Mouse (Mus musculus) thymus, adult 18-20 months (tissue): ENCODE data around the gene Foxc1.

Experiments
- DNase-seq, 2 experiments: peaks; one replicate each; pipeline ENCODE4 v3.0.0; 2022; ENCODE audit warnings: mixed read lengths in 2 of 2

Gene Foxc1

DNA sequence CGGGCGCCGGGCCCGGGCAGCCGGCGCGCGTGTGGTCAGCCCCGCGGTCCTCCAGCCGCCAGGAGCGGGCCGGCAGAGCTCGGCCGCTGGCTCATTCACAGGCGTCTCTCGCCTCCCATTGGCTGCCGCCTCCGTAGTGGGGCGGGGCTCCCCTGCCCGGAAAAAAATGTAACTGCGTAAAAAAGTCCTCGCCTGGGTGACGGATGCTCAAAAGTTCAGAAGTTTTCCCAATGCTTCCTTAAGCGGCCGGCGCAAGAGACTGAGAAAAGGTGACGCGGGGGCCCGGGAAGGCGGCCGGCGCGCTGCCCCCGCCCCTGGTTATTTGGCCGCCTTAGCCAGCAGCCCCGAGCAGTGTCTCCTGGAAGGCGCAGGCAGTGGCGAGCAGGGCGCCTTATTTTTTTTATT, at the start of gene Foxc1:
Gene Foxc1 (plus strand): TSS at position 206 of the 405 bp plus-strand sequence.
- DNase-seq = peak; percentile 34 to 47

DNA sequence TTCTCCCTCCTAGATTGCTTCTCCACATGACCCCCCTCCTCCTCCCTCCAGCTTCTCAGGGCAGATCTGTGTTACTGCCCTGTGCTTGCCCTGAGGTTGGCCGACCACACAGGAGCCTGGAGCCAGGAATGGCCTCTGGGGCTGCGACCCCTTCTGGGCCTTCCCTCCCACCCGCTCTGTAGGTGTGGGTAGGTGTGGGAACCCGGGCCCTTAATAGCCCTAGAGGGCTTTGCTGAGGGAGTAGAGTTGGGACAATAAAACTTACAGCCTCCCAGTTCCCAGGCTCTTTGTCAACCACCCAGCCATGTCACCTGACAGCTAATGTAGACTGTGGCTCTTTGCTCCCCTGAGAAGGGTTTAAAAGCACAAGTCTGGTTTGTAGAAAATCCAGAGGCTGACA, 46.0 kb upstream of the Foxc1 start:
- DNase-seq = no peak

DNA sequence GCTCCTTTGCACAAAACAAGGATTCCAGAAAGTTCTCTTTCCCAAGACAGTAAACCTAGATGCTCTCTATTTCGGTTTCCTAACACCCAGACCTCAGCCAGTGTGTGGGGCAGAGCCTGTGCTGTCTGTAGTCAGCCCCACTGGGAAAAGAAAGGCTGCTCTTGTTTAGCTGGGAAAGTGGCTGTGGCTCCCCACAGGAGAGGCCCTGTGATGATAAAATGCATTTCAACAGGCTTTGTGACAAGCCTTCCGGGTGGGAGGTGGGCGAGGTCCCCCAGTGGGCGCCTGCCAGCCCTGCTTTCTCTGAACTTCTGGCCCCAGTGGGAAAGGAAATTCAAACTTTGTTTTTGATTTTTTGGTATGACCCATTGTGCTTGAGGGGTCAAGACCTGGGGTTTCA, 45.4 kb upstream of the Foxc1 start:
- no peak for DNase-seq

DNA sequence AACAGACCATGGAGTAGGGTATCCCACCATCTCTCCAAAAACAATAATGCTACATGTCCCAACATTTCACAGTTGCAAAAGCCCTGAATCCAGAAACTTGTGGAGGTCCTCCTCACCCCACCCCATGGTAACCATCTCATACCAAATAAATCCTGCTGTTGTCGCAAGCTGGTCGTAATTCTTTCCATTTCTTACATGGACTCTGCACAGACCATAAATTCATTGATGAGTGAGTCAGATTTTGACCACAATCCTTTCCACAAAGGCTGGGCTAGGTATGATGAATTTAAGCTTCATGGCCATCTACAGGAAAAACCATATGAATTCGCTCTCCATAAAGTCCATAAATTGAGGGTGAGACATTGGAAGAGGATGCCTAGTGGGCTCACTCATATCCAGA, 42.0 kb upstream of the Foxc1 start:
- no peak for DNase-seq

DNA sequence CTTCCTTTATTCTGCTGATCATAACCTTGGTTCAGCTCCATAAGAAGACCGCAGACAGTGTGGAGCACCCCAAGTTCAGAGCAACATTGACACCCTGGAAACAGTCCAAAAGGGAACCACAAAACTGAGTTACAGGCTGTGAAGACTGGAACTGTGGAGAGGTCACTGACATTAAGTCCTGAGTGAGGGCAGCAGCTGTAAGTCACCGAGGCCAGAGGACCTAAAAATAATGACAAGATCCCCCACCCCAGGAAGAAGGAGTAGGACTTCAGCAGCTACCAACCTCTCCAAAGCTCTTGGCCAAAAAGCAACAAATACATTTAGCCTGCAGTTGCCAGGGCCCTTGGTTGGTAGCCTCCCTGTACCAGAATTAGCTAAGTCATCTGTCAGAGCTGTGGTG, 40.9 kb upstream of the Foxc1 start:
- DNase-seq = no peak

DNA sequence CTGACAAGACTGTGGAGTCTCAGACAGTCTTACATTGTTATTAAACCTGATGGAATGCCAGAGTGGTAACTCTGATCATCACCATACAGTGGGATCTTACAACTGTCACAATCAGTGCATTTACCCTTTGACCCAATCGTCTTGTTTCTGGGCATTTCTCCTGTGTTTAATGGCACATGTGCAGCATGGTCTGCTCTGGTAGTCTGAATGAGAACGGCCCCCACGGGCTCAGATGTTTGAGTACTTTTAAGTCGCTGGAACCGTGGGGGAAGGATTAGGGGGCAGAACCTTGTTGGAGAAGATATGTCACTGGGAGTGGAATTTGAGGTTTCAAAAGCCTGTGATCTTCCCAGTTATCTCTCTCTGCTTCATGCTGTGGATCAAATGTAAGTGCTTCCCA, 33.6 kb upstream of the Foxc1 start:
- no peak for DNase-seq

DNA sequence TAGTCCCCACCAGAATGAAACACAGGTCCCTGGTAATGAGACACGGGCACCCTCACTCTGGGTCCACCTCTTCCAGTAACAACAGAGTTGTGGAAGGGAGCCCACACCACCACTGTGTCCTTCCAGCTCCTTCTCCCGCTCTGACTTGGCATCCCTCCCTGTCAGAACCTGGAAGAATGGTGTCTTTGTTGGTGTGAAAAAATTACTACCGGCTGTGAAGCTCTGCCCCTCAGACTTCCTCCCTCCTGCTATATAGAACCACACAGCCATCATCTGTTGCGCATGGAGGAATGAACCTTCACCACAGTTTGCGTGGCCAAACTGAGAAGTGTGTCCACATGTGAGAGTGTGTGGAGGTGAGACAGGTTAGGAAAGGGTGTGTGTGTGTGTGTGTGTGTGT, 30.7 kb upstream of the Foxc1 start:
- no peak for DNase-seq

DNA sequence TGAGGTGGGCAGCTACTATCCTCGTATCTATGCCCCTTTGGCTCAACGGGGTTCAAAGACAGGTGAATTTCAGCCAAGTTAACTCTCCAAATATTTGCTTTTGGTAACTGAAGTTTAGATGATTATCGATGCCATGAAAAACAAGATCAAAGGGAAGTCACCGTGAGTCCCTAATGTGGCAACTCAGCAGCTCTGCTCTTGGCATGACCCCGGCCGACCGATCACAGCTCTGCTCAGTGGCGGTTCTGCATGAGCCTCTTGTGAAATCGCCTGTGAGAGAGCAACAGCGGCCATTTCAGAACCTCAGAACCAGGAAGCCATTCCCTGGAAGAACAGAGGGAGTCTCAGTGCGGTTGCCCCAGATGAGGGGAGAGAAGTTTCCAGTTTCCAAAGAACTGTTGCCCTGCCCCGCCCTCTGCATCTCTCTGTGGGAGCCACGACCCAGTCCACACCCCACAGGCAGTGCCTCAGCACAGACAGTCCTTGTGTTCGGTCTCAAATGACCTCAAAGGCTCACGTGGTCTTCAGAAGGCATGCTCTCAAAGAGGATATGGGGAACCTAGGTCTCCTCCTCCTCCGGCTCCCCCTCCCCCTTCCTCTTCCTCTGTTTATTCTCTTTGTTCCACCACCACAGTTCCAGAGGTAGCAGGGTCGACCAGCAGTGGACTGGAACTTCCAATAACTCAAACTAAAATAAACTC, 27.0 kb upstream of the Foxc1 start:
- no peak for DNase-seq

DNA sequence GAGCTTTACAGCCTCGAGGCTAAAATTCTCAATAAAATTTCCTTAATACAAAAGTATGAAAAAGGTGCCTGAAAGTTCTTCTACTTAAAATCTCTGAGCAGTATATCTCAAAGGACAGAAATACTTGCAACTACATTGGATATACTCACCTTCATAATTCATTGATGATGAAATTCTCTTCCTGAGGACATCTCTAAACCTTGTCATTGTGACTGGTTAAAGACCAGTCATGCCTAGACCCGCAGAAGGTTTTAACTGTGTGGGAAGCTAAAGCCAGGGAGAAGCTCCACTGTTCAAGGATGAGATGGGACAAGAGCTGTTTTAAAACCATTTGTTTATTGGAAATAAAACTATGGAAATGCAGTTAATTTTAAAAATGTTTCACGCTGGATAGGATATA, 26.1 kb upstream of the Foxc1 start:
- DNase-seq = no peak

DNA sequence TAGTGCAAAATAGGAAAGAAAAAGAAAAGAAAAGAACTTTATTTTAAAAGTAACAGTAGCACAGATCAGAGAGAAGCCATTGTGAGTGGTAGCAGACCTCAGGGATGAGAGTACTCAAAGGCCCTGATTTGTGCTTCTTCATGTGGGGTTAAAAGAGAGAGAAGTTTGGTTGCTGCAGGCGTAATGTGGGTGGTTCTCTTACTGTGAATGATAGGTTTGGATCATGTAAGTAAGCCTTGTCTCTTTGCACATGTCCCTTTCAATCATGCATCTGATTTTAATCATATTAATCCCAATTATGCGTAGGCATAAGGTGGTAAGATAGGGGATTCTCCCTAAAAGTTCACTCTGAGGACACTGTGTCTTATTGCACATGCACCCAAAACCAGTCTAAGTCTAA, 24.4 kb upstream of the Foxc1 start:
- DNase-seq = no peak

DNA sequence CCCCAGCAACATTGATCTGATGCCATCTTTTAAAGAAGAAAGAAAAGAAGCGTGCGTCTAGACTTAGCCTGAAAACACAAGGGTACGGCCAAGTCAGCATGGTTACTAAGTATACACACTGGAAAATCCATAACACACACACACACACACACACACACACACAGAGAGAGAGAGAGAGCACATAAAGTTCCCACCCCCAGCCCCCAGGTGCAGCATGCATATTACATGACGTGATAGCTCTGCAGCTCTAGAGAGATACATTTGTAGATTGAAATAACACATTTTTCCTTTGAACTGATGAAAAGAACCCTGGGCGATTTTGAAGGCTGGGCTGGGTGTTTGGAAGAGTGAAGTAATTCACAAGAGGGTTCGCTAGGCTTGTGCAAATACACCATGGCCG, 21.7 kb upstream of the Foxc1 start:
- DNase-seq = no peak

DNA sequence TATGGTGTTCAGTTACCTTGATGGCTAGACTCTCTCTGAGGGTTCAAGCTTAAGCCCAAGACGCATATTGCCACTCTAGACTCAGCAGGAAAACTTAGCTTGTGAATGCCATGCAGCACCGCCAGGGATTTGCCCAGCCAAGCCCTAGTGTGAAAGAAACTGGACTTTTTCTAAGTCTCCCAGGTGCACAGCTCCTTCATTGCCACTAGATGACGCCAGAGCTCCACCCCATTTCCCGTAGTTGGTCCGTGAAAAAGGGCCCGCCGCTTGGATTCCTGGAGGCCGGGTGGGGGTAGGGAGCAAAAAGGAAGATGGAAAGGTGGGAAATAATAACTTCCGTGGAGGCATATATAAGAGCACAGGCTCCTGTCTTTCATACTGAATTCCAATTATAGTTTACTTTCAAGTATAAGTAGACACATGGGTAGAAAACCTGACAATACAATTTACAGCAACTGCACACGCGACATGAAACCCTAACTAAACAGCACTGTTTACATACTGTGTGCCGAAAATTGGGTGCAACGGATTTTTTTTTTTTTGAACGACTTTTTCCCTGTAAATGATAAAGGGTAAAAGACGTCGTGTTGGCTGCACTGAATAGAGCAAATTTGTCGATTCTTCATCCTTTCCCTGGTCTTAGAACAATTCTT, 13.8 kb upstream of the Foxc1 start:
- DNase-seq = no peak

DNA sequence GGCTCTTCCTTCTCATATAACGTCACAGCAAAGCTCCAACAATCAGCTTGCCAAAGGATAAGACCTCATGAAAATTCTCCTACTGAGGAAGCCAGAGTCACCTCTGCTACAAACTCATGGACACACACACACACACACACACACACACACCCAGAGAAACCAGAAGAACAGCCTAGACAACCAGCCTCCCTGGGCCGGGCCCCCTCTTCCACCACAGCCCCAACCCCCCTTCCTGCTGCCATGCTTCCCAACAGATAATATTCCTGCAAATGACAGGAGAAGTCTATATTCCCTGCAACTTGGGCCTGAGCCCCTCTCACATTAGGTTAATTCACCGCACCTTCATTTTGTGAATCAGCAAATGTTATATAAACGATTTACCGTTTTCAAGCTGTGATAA, 13.3 kb upstream of the Foxc1 start:
- DNase-seq = no peak

DNA sequence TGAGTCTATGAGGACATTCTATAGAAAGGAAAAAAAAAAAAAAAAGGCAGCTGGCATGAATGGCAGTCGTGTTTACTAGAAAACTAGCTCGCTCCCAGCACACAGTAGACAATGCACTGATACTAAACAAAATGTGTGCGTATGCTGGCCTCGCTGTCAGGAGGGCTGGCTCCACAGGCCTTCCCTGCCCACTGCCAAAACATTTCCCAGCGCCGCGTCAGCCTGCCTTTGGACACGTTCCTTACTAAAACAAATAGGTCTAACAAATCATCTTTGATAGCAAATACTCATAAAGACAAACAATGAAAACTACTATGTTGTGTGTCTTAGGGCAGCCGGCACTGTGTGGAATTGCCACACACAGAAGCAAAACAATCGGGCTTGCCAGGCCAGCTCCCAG, 9.1 kb upstream of the Foxc1 start:
- DNase-seq = no peak

DNA sequence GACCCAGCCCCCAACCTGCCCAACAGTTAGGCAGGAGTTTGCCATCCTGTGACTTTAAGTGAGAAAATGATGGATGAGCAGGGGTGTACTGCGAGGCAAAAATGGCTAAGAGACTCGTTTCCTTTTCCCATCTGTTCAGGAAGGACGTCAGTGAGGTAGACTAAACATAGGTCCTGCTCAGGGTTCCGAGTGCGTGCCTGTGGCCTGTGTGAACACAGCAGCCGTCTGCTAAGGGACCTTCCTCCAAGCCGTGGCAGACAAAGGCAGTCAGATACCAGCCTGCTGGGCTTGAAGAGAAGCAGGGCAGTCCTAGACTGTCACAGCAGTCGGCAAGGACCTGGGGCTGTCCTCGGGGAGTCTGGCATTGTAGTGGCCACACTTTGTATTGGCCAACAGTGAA, 8.4 kb upstream of the Foxc1 start:
- DNase-seq = no peak

DNA sequence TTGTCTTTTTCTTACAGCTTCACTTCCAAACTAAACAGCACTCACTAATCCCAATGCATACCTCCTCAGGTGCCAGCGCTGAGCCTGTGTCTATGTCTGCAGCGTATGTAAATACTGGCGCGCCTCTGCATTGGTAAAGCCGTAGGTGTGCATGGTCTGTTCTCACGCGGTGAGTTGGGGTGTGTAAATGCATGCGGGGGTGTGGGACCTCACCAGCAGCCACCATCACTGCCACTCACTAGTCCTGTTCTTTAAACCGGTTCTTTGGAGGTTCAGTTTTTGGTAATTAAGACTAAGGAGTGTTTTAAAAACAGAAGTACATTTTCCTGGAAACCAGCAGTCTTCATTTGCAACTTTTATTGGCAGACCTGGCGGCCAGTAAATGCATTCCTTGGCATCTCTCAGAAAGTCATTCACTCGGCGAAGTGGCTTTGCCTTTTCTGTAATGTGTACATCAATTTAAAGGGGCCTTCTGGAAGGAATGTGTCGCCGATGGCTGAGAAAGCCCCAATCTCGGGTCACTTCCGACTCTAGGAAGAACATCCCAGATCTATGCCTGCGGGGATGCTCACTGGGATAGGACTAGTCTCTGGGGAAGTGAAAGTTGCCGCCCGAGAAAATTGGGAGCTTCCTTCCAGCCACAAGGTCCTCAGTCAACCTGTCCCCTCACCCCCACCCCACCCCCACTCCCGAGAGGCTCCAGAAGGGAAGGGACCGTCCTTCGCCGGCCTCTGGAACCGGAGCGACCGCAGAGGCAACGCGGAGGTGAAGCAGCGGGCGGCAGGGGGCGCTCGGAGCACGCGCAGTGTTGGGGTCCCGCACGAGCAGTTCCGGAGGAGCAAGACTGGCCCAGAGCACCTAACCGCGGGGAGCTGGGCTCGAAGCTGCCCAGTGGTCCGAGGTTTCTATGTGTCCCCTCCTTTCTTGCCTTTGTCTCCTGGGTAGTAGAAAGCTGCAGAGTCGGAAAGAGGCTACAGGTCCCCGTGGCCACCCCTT, 5.6 kb upstream of the Foxc1 start:
- peak; percentile 43 to 55 for DNase-seq

DNA sequence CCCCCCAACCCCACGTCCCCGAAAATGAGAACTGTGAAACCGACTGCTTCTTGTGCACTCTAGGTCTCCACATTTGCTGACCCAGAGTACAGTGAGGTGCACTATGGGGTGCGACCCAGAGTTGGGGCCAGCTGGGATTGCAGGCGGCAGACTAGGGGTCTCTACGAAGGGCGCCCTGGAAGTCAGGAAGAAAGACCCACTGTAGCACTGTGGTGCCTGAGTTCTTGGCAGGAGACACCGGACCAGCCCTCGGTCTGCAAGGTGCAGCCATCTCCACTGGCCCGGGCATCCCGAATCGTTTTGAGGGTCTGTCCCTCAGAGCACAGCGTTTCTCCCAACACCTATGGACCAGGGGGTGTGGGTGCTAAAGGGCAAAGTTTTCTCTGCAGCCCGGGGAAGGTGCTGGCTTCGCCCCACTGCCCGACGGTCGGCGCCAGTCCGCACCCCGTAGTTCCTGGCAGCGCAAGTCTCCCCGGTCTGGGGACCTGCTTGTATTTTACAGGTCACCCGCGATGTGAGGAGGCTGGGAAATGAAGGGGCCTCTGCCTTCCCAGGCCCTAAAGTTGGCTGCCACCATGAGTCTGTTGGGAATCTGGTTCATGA, 4.6 kb upstream of the Foxc1 start:
- DNase-seq = no peak

DNA sequence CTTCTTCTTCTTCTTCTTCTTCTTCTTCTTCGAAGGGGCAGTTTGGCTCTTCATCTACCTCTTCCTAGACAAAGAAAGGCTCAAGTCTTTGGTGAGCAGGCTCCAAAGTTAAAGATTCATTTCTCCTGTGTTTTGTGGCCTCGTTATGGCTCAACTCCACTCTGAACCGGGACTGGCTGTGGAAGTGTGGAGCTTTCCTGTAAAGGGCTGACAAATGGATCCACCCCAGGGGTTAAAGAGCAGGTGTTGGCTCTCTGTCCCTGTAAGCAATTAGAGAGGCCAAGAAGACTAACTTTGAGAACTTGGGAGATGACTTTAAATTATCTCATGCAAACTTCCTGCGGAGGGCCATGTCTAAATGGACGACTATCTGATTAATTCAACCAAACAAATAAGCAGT, 4.0 kb upstream of the Foxc1 start:
- no peak for DNase-seq

DNA sequence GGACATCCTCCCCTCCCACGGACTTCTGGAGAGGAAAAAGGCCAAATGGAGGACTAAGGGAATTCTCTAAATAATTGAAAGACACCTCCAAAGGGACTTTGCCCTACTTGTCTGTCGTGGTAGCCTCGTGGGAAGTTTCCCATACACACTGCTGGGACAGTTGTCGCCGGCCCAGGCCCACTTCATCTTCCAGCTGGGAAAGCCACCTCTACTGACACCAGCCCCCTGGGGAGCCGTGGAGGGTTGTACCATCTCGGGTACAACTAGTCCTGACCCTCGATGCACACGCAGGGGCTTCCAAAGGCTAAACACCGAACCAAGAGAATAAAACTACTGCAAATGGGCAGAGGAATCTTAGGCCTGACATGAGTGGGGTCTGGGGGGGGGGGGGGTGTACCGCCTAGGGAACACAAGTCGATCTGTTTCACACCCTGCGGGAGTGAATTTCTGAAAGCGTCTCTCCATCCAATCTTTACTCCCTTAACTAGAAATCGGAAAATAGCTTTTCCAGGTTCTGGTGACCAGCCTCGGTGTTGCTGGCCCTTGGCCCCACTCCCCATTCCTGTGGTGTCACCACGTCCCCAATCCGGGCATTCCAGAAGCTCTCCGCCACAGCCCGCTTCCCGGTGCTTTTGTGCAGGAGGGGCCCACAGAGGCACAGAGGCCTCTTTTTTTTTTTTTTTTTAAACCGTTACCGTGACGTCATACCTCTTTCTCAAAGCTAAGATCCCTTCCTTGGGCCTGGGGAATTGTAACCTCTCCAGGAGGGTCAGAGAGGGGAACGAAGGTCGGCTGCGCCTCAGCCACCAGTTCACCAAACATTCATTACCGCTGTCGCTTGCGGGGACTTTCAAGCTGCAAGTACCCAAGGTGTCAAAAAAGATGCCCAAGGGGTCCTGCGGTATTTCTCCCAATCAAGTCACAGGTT, 3.0 kb upstream of the Foxc1 start:
- no peak for DNase-seq

DNA sequence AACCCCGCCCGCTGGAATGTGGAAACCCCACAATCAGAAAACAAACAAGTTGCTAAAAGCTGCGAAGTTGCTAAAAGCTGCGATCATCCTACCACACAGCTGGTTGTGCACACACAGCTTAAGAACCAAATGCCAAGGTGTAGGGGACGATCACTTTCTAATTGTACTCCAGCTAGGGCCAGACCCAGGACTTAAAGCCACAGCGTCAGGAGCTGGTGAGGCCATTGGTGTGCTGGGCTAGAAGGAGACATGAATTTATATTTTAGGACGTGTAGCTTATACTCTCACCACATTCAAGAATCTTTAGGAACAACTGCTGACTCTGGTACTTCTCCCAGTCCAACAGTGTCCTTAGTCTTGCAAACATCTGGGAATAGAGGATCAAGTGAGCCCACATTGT, 1.9 kb upstream of the Foxc1 start:
- DNase-seq = no peak

DNA sequence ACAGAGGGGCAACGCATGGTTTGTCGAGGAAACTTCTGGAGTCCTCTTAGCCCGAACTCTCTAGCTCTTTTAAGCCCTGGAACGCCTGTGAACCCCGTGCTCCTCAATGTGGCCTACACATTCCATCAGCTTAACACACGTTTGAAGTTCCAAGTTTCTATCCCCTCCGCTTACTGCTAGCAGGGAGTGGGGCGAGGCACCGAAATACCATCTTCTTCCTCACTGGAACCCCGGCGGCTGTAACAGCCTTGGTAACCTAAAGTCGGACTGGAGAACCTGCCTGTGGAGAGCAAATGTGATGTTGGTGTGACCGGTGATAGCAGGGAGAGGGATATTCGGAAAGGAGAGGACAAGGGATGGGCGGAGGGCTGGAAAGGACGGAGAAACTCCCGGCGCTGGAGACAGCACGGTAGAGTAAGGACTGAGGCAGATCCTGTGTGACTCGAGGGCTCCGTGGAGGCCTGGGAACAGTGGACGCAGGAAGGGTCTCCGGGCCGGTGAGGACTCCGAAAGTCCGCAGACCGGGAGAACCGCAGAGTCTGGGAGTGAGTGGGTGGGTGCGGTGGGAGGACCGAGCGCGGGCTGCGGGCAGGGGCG, 504 bp upstream of the Foxc1 start:
- no peak for DNase-seq
